In the genomic region with DNA sequence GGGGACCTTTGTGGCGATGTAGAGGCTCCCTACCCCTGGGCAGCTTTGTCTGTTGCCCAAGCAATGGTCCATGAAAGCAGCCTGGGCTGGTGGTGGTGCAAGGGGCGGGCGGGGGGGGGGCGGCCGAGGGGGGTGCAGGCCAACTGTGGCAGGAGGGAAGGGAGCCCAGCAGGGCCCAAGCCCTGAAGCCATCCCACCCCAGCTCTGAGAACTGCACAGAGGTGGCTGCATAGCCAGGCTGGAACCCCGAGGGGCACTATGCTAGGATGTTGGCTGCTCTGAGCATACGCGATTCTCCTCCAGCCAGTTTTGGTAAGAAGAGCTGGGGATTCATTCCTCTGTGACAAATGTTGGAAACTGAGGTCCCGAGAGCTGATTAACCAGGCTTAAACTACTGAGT, we compare ENCODE assay signal across 8 mouse cellular contexts.
DNase-seq lines count a peak whose midpoint lies in the region; ATAC-seq and TF ChIP-seq lines count a peak whose summit lies in the region.

No protein-coding gene starts in this region.

- H3K9me3 ChIP-seq in liver, embryonic 11.5 days (ENCODE audit: control insufficient read depth, low read length) = no peaks in the 10 kb centered on the region
- H3K9me3 ChIP-seq in stomach, postnatal 0 days (ENCODE audit: control insufficient read depth, low read length) = no peaks in the 10 kb centered on the region

- peak overlapping the region; percentile 66 for H3K4me3 ChIP-seq in gastrocnemius, adult 2 months
- peak overlapping the region; percentile 33 for H3K4me3 ChIP-seq in thymus, adult 2 months (ENCODE audit: control insufficient read depth, insufficient read depth, low read length)
- peak overlapping the region; percentile 31 for H3K4me3 ChIP-seq in liver, embryonic 11.5 days (ENCODE audit: low read depth, low read length)
- H3K4me3 ChIP-seq in stomach, postnatal 0 days (ENCODE audit: low read depth, low read length) = peak overlapping the region; percentile 27

- H3K4me1 ChIP-seq in thymus, adult 2 months (replicated peaks; ENCODE audit: control insufficient read depth, insufficient read depth, low read length) = peaks cover 8% of the 10 kb centered on the region; the same call in 1 of the 2 replicates
- H3K4me1 ChIP-seq in liver, embryonic 11.5 days (replicated peaks; ENCODE audit: control insufficient read depth, insufficient read depth, low read length) = peaks cover 2% of the 10 kb centered on the region; the same call in 1 of the 2 replicates
- H3K4me1 ChIP-seq in stomach, postnatal 0 days (replicated peaks; ENCODE audit: control insufficient read depth, insufficient read depth) = no peaks in the 10 kb centered on the region

- 0 out of 2 replicates have a peak overlapping the region, but pooled peaks have one; percentile 20 for H3K9ac ChIP-seq in liver, embryonic 11.5 days (ENCODE audit: low read depth, low read length)
- peak overlapping the region; percentile 13; the same call in 1 of the 2 replicates for H3K9ac ChIP-seq in stomach, postnatal 0 days (ENCODE audit: low read length)

- no peak for TF ChIP-seq CTCF in gastrocnemius, adult 2 months (IDR thresholded peaks at IDR 0.05)
- no peak for TF ChIP-seq CTCF in thymus, adult 2 months (IDR thresholded peaks at IDR 0.05; ENCODE audit: borderline replicate concordance, control insufficient read depth, extremely low read depth, insufficient read depth, low read length, poor library complexity)
- TF ChIP-seq CTCF in stomach, postnatal 0 days (IDR thresholded peaks at IDR 0.05; ENCODE audit: low read depth) = no peak

- intact Hi-C loops in gastrocnemius, adult 2 months (cut with DNase I) = loop anchor here (5.0 kb wide), 1 partner anchor 61 kb away; a partner anchor contains a TSS
- intact Hi-C loops in left cerebral cortex, postnatal 4 days (cut with DNase I) = no loop called here

- H3K27me3 ChIP-seq in thymus, adult 2 months (ENCODE audit: control insufficient read depth, insufficient read depth, low read length) = no peaks in the 10 kb centered on the region
- H3K27me3 ChIP-seq in liver, embryonic 11.5 days (replicated peaks; ENCODE audit: control insufficient read depth, insufficient read depth, low read length) = peaks cover 20% of the 10 kb centered on the region
- H3K27me3 ChIP-seq in stomach, postnatal 0 days (ENCODE audit: control insufficient read depth, insufficient read depth, low read length) = no peaks in the 10 kb centered on the region

- peak overlapping the region; percentile 87 for H3K27ac ChIP-seq in gastrocnemius, adult 2 months
- no peak overlapping the region for H3K27ac ChIP-seq in thymus, adult 2 months (ENCODE audit: control insufficient read depth, insufficient read depth, low read length)
- peak overlapping the region; percentile 58; the same call in 1 of the 2 replicates for H3K27ac ChIP-seq in liver, embryonic 11.5 days (ENCODE audit: low read depth, low read length)
- H3K27ac ChIP-seq in stomach, postnatal 0 days (replicated peaks) = peak overlapping the region; percentile 30; the same call in 1 of the 2 replicates

- 30% methylated on average over 6 of the region's 9 CpGs for WGBS in thymus, adult 2 months
- 51% methylated on average over 5 of the region's 9 CpGs for WGBS in liver, embryonic 11.5 days
- 48% methylated on average over 7 of the region's 9 CpGs for WGBS in stomach, postnatal 0 days

- no peak for TF ChIP-seq POLR2A in thymus, adult 2 months (IDR thresholded peaks at IDR 0.05; ENCODE audit: control insufficient read depth, extremely low read depth, insufficient read depth, low read length, poor library complexity)

- no peak for DNase-seq in gastrocnemius, adult 2 months
- DNase-seq in gastrocnemius, postnatal 25 days = no peak
- no peak for DNase-seq in thymus, adult 2 months
- no peak for DNase-seq in thymus, adult 18-20 months
- no peak for DNase-seq in liver, embryonic 11.5 days (ENCODE audit: low spot score)
- DNase-seq in stomach, postnatal 0 days (ENCODE audit: low spot score) = no peak
- DNase-seq in thymus, postnatal 14 days = no peak
- no peak for DNase-seq in left cerebral cortex, postnatal 4 days

- TF ChIP-seq EP300 in stomach, postnatal 0 days (optimal IDR thresholded peaks at IDR 0.05) = no peak

- peak overlapping the region; percentile 65 for H3K4me2 ChIP-seq in liver, embryonic 11.5 days
- H3K4me2 ChIP-seq in stomach, postnatal 0 days (replicated peaks; ENCODE audit: low read depth) = peak overlapping the region; percentile 48

- ATAC-seq in liver, embryonic 11.5 days (replicated peaks; ENCODE audit: low FRiP score) = peak; percentile 49; the same call in 1 of the 2 replicates
- 0 out of 2 replicates have a peak, but pooled peaks have one; percentile 31 for ATAC-seq in stomach, postnatal 0 days (ENCODE audit: low FRiP score, low TSS enrichment)

- H3K36me3 ChIP-seq in thymus, adult 2 months (ENCODE audit: control insufficient read depth, insufficient read depth, low read length) = no peaks in the 10 kb centered on the region
- no peaks in the 10 kb centered on the region for H3K36me3 ChIP-seq in liver, embryonic 11.5 days (ENCODE audit: control insufficient read depth, insufficient read depth, low read length)
- H3K36me3 ChIP-seq in stomach, postnatal 0 days (ENCODE audit: control insufficient read depth, insufficient read depth, low read length) = no peaks in the 10 kb centered on the region
